Mouse (Mus musculus): ENCODE results near the gene Lamb1.

Lamb1 gene

GRCm38 (mm10) chr12:31290951-31291350 lies 25.9 kb downstream of the Lamb1 start:
- no peak for DNase-seq

GRCm38 (mm10) chr12:31293361-31294142 lies 28.5 kb downstream of the Lamb1 start:
- DNase-seq, result no peak

DNA sequence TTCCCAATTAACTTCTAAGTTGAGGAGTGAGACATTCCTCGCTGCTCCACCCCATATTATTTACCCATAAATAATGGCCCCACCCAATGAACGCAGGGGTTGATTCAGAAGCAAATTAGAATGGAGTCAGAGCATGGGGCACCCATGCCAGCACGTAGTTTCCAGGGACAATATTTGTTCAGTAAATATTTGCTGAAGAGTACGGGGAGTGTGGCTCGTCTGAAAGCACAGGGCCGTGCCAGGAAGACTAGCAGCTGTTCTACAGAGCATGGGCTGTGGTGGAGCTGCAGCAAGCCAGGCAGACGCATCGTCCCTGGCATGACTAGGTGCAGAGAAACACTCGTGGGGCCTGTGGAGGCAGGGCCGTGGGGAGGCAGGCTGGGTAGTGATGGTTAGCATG lies 29.5 kb downstream of the Lamb1 start:
- peak in 1 of 2 experiments; percentile 60 for DNase-seq

GRCm38 (mm10) chr12:31294996-31295395 lies 30.0 kb downstream of the Lamb1 start:
- peak in 1 of 2 experiments; percentile 29 for DNase-seq

DNA sequence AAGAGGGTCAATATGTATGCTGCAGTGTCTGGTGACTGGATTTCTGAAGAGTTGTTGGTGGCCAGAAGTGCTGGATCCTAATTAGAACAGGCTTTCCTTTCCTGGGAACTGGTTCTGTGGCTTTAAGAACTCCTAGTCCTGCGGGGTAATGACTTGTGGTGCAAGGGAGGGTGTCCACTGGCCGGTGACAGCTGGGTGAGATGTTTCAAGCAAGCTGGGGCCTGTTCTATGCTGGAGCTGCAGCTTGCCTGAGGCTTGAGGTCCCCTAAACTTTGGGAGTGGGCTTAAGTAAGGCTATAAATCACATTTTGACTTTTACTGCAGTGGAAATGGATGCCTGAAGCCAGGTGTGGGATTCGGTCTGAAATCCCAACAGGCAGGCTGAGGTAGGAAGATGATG lies 30.5 kb downstream of the Lamb1 start:
- DNase-seq, result peak in 1 of 2 experiments; percentile 48

GRCm38 (mm10) chr12:31296097-31296496 lies 31.1 kb downstream of the Lamb1 start:
- no peak for DNase-seq

- no peak for DNase-seq
These were observed 33.1 kb downstream of the Lamb1 start for GRCm38 (mm10) chr12:31298122-31298521.

GRCm38 (mm10) chr12:31298530-31298929 lies 33.5 kb downstream of the Lamb1 start:
- DNase-seq, result no peak

DNA sequence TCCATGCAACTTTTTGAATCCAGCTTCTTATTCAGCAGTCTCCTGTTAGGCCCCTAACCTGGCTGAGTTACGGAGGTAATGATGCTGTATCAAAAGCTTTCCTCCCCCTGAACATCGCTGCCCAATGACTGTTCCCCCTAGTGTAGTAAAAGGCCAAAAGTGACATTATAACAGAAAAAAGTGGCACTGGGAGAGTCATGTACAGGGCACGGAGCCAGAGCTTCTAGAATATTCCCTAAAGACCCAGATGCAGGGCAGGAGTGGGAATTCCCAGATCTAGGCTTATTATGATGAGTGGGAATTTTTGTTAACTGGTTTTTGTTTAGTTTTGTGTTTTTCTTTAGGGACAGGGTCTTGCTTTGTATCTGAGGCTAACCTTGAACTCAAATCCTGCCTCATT lies 34.1 kb downstream of the Lamb1 start:
- no peak for DNase-seq

GRCm38 (mm10) chr12:31299676-31300197 lies 34.7 kb downstream of the Lamb1 start:
- DNase-seq, result peak; percentile 26 to 46

DNA sequence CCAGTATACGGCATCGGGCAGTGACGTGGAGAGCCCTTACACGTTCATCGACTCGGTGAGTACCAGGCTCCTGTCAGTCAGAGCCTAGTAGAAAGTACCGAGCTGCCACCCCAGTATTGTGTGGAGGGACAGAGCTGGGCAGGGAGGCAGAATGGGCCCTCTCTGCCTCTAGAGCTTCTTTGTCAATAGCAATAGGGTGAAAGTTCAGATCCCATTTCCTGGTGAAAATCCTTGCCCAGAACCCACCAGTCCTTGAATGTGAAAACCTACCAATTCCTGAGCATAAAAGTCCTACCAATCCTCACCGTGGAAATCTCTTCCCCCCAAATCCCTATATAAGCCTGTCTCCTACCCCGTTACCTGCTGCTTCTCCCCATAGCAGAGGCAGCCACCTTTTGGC lies 35.2 kb downstream of the Lamb1 start:
- DNase-seq, result no peak

DNA sequence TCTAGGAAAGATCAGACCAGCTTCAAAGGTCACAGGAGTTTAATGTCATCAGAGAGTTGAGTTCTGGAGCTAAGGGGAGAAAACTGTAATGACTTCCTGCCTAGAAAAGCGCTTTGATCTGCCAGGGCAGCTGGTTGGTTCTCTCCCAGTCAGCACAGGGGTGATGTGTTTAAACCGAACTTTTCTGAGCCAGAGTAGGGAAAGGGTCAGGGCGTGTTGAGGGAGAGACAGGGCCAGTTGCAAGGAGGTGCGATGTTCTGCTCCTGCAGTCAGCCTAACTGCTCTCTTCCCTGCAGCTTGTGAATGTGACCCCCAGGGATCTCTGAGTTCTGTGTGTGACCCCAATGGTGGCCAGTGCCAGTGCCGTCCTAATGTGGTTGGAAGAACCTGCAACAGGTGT lies 37.2 kb downstream of the Lamb1 start:
- DNase-seq, result no peak

DNA sequence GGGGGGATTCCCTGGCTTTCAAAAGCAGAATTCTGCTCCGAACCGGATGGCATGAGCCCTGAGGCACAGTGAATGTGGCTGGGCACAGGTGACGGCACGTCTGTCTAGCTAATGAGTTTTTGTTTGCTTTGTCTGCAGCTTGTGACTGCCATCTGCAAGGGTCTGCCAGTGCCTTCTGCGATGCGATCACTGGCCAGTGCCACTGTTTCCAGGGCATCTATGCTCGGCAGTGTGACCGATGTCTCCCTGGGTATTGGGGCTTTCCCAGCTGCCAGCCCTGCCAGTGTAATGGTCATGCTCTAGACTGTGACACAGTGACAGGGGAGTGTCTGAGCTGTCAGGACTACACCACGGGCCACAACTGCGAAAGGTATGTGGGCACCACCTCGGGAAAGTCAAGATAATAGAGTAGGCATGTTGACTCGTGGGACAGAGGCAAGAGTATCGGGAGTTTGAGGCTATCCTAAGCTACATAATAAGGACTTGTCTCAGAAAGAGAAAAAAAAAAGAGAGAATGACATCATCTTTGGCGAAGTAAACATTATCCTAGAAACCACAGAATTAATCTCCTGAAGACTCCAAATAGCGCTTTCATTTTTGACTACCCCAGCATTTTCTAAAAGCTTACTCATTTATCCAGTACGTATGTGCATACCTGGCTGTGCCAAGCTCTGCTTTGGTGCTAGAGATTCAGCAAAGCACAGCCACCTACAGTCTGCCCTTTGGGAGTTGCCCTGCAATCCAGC lies 37.9 kb downstream of the Lamb1 start:
- DNase-seq, result no peak

GRCm38 (mm10) chr12:31306075-31306675 lies 41.1 kb downstream of the Lamb1 start:
- DNase-seq, result no peak

DNA sequence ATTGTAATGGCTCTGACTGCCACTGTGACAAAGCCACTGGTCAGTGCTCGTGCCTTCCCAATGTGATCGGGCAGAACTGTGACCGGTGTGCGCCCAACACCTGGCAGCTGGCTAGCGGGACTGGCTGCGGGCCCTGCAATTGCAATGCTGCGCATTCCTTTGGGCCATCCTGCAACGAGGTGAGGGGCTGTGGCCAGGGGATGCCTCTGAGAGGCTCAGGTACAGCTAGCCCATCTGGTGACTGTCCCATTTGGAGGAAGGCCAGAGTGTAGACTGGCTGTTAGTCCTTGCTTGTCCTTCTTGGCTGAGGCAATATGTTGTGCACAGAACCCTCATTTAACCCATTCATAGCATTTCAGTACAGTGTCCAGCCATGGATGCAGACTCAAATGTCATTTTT lies 42.0 kb downstream of the Lamb1 start:
- no peak for DNase-seq

DNA sequence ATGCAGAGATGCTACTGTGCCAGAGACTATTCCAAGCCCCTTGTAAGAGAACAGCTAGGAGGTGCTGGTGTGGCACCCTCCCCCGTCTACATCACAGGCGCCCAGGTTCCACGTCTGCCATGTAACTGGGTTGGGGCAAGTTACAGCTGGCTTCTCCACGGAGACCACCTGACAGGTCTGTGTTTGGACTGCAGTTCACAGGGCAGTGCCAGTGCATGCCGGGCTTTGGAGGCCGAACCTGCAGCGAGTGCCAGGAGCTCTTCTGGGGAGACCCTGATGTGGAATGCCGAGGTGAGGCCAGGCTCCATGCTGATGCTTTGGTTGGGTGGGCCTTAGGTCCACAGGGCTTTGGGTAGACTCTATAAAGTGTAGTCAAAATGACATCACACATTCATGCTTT lies 42.7 kb downstream of the Lamb1 start:
- DNase-seq, result no peak

DNA sequence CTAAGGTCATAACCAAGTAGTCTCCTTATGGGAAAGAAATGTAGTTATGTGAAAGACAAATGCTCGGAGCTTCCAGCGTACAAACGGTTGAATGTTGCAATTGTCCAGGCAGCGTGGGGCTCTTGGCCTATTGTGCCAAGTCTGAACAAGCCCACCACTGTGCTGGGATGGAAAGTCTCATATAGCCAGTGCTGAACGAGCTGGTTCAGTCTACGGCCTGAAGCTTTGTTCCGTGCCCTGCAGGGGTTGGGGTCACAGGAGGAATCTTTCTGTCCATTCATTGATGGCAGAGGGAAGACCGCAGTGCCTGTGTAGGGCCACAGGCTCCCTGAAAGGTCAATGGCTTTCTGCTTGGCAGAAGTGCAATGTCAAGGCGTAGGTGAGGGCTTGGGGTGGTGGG lies 45.7 kb downstream of the Lamb1 start:
- DNase-seq, result no peak

GRCm38 (mm10) chr12:31311671-31312265 lies 46.7 kb downstream of the Lamb1 start:
- DNase-seq, result no peak

DNA sequence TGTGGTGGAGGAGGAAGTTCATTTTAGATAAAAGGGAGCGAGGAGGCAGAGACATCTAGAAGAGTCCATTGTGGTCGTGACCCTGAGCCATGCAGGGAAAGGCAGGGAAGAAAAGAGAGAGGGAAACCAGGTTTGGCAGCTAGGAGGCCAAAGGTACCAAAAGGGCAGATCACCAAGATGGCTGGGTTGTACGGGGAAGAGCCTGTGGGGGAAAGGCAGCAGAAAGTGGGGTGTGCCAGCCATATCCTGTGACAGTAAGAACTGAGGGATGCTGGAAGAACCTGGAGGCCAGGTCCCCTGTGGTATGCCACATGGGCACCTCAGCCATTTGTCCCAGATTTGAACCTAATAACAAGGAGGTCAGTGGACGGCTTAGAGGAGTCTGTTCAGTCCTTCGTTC lies 47.2 kb downstream of the Lamb1 start:
- no peak for DNase-seq

GRCm38 (mm10) chr12:31313136-31313535 lies 48.1 kb downstream of the Lamb1 start:
- no peak for DNase-seq

GRCm38 (mm10) chr12:31314310-31314709 lies 49.3 kb downstream of the Lamb1 start:
- DNase-seq, result no peak

DNA sequence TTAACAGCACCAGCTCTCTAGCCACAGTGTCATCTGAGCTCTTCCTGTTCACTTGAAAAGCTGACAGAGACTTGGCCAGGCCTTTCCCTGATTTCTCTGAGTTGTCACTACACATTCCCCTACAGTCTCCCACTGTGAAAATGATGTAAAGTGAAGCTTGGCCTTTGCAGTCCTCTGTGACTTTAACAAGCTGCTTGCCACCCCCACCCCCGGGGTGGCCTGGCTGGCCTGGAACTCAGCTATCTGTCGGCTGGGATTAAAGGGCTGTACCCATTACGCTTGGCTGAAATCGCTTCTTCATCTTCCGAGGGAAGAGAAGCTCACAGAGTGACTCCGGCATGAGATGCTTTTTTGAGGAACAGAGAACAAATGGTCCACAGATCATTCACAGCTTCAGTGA lies 50.9 kb downstream of the Lamb1 start:
- no peak for DNase-seq

All from lung, adult 18-20 months (tissue).